Mouse (Mus musculus) spleen, adult 2 months (tissue): Measurements from ENCODE around the gene L2hgdh.

Experiments used
- CTCF ChIP-seq: fragments of 200-500 bp; IDR thresholded peaks from 2 replicates; pipeline ENCODE4 v1.5.1; 2011; ENCODE audit warnings: mild to moderate bottlenecking, inconsistent platforms; ENCODE audit not compliant: insufficient read depth, insufficient read length, insufficient replicate concordance; ENCODE audit errors: extremely low read depth
- POLR2A ChIP-seq: fragments of 200-500 bp; IDR thresholded peaks from 2 replicates; pipeline ENCODE4 v1.6.1; 2011; ENCODE audit warnings: low read depth, low read length, inconsistent platforms

GRCm38 (mm10) chr12:69696746-69697145, 27.9 kb downstream of the L2hgdh start:
- TF ChIP-seq CTCF (no peak), POLR2A (no peak)
